Mouse (Mus musculus) neural tube, embryonic 12.5 days (tissue): Measurements from ENCODE around the gene Tspan18. TPM values are rescaled to one million over a fixed set of nuclear protein-coding genes. Genes with fewer than 3 reads are reported as not detected.
A peak's percentile ranks its signal among the peaks of the same experiment; 100 is the strongest.

Experiments
- ATAC-seq: fragments of 200-750 bp; cut with Nextera tagmentation; 2 replicates; pipeline ENCODE4 v1.8.0; 2017; ENCODE audit warnings: low read depth, mild to moderate bottlenecking, moderate TSS enrichment, moderate library complexity; ENCODE audit not compliant: low FRiP score
- H3K27ac ChIP-seq: fragments of 300-500 bp; sonication (generic); 2 replicates; pipeline ENCODE4 v1.5.1; 2016
- H3K27me3 ChIP-seq: fragments of 300-500 bp; sonication (generic); replicated peaks from 2 replicates; pipeline ENCODE4 v1.6.1; 2016; ENCODE audit warnings: mild to moderate bottlenecking
- H3K36me3 ChIP-seq: fragments of 300-500 bp; sonication (generic); 2 replicates; pipeline ENCODE4 v1.6.1; 2016; ENCODE audit warnings: mild to moderate bottlenecking
- H3K4me1 ChIP-seq: fragments of 300-500 bp; sonication (generic); 2 replicates; pipeline ENCODE4 v1.6.1; 2016
- H3K4me2 ChIP-seq: fragments of 300-500 bp; sonication (generic); replicated peaks from 2 replicates; pipeline ENCODE4 v1.6.1; 2016; ENCODE audit warnings: mild to moderate bottlenecking
- H3K4me3 ChIP-seq: fragments of 300-500 bp; sonication (generic); 2 replicates; pipeline ENCODE4 v1.5.1; 2016
- H3K9ac ChIP-seq: fragments of 300-500 bp; sonication (generic); 2 replicates; pipeline ENCODE4 v1.6.1; 2016; ENCODE audit warnings: mild to moderate bottlenecking
- H3K9me3 ChIP-seq: fragments of 300-500 bp; sonication (generic); 2 replicates; pipeline ENCODE4 v1.6.1; 2016; ENCODE audit warnings: mild to moderate bottlenecking
- WGBS: fragments of 180-500 bp; shearing (Covaris S2); methylation state at CpG from one replicate; pipeline ENCODE4 v1.1.7; 2016; 5-methylcytosine and 5-hydroxymethylcytosine counted together
- polyA plus RNA-seq: library from polyadenylated mRNA; unstranded; fragments of >200 nt; fragmentation: Nextera tagmentation; extraction: Ambion mirVana; gene quantifications from 2 replicates; pipeline ENCODE4 v1.2.1, GENCODE M21; 2016

Gene Tspan18
- polyA plus RNA-seq, 1 experiment from 2014 or later, result 53.9 TPM

DNA sequence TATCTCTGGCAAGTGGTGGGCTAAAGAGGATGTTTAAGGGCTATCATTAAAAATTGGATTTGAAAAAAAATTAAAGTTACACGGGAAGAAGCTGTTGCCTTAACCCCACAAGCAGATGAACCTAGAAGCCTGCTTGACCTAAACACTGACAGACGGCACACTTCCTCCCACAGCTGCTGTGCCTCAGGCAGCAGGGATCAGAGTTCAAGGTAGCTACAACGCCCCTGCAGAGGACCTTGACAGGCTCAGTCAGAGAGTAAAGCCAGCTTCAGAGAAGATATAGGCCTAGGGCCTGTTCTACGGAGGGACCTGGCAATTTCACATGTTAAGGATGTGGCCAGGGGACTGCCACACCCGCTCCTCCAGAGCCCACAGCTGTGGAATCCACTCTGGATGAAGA, 161.8 kb downstream of the Tspan18 start:
- H3K36me3 ChIP-seq, result no peaks in the 10 kb centered on the region
- no peak overlapping the region for H3K9ac ChIP-seq
- no peak overlapping the region for H3K4me3 ChIP-seq
- peaks cover 51% of the 10 kb centered on the region for H3K4me1 ChIP-seq
- WGBS, result 53% methylated on average over 5 of the region's 5 CpGs
- H3K27ac ChIP-seq, result no peak overlapping the region
- no peaks in the 10 kb centered on the region for H3K9me3 ChIP-seq
- H3K4me2 ChIP-seq, result no peak overlapping the region
- no peaks in the 10 kb centered on the region for H3K27me3 ChIP-seq
- no peak for ATAC-seq

DNA sequence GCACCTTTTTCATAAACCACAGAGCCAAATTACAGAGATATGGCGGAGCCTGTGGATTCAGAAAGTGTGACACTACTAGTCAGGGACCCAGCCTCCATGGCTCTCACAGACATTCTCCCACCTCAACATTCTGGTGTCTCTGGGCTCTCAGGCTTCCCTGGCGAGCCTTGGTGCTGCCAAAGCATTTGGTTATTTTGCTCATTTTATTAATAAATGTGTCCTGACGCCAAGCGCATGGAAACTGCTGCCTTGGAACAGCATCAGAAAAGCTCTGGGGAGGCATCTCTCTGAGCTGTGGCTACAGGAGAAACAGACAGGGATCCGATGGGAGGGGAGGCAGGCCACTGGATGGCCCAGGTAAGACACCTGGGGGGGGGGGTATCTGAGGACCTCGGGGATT, 162.4 kb downstream of the Tspan18 start:
- ATAC-seq, result no peak
- Histone ChIP-seq H3K4me3 (no peak overlapping the region), H3K4me2 (no peak overlapping the region), H3K4me1 (peaks cover 46% of the 10 kb centered on the region), H3K9me3 (no peaks in the 10 kb centered on the region), H3K27me3 (no peaks in the 10 kb centered on the region), H3K9ac (no peak overlapping the region), H3K27ac (no peak overlapping the region), H3K36me3 (no peaks in the 10 kb centered on the region)
- 86% methylated on average over 6 of the region's 6 CpGs for WGBS

DNA sequence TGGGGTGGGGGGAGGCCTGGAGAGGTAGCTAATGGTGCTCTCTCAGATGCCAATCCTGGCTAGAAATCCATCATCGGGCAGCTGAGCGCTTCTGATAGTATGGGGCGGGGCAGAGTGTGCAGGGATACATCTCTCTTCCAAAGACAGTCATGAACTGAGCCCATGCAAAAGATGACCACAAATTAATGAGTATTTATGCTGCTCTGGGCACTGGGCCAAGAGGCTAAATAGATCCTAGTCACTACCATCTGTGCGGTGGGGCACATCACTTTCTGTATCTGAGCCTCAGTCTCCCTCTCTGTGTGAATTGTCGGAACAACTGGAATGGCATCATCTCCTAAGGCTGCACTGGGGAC, 163.5 kb downstream of the Tspan18 start:
- H3K9ac ChIP-seq, result no peak overlapping the region
- no peak overlapping the region for H3K4me3 ChIP-seq
- 69% methylated on average over 5 of the region's 5 CpGs for WGBS
- 0 out of 2 replicates have a peak, but pooled peaks have one; percentile 5 for ATAC-seq
- H3K36me3 ChIP-seq, result no peaks in the 10 kb centered on the region
- no peak overlapping the region for H3K27ac ChIP-seq
- no peak overlapping the region for H3K4me2 ChIP-seq
- no peaks in the 10 kb centered on the region for H3K9me3 ChIP-seq
- H3K4me1 ChIP-seq, result peaks cover 36% of the 10 kb centered on the region
- H3K27me3 ChIP-seq, result no peaks in the 10 kb centered on the region

DNA sequence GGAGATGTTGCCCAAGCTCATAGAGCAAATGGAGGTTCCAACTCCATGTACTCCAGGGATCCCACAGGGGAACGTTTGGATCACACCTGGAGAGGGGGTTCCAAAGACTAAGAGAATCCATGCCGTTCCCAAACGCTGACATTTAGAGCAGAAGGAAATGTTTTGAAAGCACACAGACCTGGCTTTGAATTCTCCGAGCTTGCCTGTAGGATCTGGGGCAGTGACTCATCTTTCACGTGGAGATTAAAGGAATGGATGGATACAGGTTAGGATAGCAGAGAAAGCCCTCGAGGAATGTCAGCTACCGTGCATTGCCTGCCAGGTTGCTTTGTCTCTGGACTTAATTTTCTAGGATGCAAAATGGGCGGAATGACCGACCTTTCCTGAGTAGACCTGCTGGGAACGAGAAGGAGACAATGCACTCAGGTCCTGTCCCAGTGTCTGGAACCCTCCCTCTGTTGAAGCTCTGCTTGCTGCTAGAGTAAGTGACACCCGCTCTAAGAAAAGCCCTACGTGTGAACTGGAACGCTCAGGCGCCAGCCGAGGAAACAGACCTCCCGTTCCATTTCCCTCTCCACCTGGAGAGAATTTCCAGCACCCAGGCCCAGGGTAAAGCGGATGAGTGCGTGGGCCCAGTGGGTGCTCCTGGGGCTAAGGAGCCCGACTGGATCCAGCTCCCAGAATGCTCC, 164.0 kb downstream of the Tspan18 start:
- 74% methylated on average over 19 of the region's 19 CpGs for WGBS
- ATAC-seq, result no peak
- H3K4me1 ChIP-seq, result peaks cover 31% of the 10 kb centered on the region

GRCm38 (mm10) chr2:93166734-93167406, 167.4 kb downstream of the Tspan18 start:
- ATAC-seq, result 0 out of 2 replicates have a peak, but pooled peaks have one; percentile 15
- H3K27ac ChIP-seq, result no peak overlapping the region

More for the DNA sequence above, 164.0 kb downstream of the Tspan18 start:
- no peaks in the 10 kb centered on the region for H3K9me3 ChIP-seq
- H3K36me3 ChIP-seq, result no peaks in the 10 kb centered on the region
- no peaks in the 10 kb centered on the region for H3K27me3 ChIP-seq
- no peak overlapping the region for H3K4me3 ChIP-seq
- no peak overlapping the region for H3K4me2 ChIP-seq
- no peak overlapping the region for H3K27ac ChIP-seq
- no peak overlapping the region for H3K9ac ChIP-seq

GRCm38 (mm10) chr2:93166295-93166694, 168.0 kb downstream of the Tspan18 start:
- H3K9ac ChIP-seq, result no peak overlapping the region
- ATAC-seq, result no peak
- no peaks in the 10 kb centered on the region for H3K27me3 ChIP-seq
- H3K4me1 ChIP-seq, result peaks cover 11% of the 10 kb centered on the region
- no peak overlapping the region for H3K27ac ChIP-seq
- H3K36me3 ChIP-seq, result no peaks in the 10 kb centered on the region
- no peak overlapping the region for H3K4me3 ChIP-seq
- H3K9me3 ChIP-seq, result no peaks in the 10 kb centered on the region
- no peak overlapping the region for H3K4me2 ChIP-seq
- 84% methylated on average over 6 of the region's 6 CpGs for WGBS

More at GRCm38 (mm10) chr2:93166734-93167406, 167.4 kb downstream of the Tspan18 start:
- H3K36me3 ChIP-seq, result no peaks in the 10 kb centered on the region
- H3K27me3 ChIP-seq, result no peaks in the 10 kb centered on the region
- 84% methylated on average over 14 of the region's 14 CpGs for WGBS
- no peak overlapping the region for H3K4me3 ChIP-seq
- H3K9ac ChIP-seq, result no peak overlapping the region
- H3K9me3 ChIP-seq, result no peaks in the 10 kb centered on the region
- H3K4me2 ChIP-seq, result no peak overlapping the region
- peaks cover 11% of the 10 kb centered on the region for H3K4me1 ChIP-seq

DNA sequence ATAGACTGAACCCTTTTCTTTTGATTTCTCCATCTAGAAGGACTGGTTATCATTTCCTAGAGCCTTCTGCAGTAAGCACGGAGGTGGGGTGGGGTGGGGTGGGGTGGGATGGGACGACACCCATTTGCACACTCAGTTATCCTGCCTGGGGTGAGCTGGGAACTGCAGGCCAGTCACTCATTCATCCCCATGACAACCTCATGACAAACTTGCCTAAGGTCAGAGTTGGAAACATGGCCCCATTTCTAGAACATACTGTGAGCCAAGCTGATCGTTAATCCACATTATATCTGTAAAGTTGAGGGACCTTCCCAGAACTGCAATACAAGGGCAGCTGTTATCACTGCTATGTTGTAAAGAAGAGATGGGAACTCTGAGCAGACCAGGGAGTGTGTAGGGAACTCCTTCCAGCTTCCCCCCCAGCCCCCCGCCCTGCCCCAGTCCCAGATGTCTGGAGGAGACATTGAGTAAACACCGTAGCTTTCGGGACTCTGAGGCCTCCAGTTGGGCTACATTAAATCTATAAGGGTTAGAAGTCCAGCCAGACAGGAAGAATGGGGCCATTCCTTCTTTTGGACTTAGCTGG, 170.5 kb downstream of the Tspan18 start:
- no peak overlapping the region for H3K4me3 ChIP-seq
- H3K9ac ChIP-seq, result no peak overlapping the region
- no peaks in the 10 kb centered on the region for H3K36me3 ChIP-seq
- no peaks in the 10 kb centered on the region for H3K9me3 ChIP-seq
- 83% methylated on average over 6 of the region's 6 CpGs for WGBS
- H3K27ac ChIP-seq, result no peak overlapping the region
- H3K27me3 ChIP-seq, result no peaks in the 10 kb centered on the region
- ATAC-seq, result no peak
- no peaks in the 10 kb centered on the region for H3K4me1 ChIP-seq
- no peak overlapping the region for H3K4me2 ChIP-seq

GRCm38 (mm10) chr2:93163317-93163716, 171.0 kb downstream of the Tspan18 start:
- 35% methylated on average over 2 of the region's 2 CpGs for WGBS
- H3K9me3 ChIP-seq, result no peaks in the 10 kb centered on the region

DNA sequence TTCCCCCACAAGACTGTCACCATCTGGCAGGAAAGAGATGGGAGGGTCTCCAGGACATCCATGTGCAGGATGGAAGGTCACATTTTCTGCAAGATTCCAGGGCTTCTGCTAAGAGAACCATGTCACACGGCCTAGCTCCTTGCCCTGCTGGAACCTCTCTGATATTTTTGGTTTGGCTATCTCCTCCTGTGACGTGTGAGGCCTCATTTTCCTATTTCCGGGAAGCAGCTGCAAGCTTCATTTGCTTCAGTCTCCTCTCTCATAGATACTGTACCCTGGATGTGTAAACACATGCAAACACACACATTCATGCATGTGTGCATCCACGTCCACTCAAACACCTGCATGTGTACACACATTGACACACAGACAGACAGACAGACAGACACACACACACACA, 171.5 kb downstream of the Tspan18 start:
- Histone ChIP-seq H3K4me1 (no peaks in the 10 kb centered on the region), H3K9me3 (no peaks in the 10 kb centered on the region), H3K9ac (no peak overlapping the region), H3K27ac (no peak overlapping the region), H3K36me3 (no peaks in the 10 kb centered on the region), H3K4me3 (no peak overlapping the region), H3K27me3 (no peaks in the 10 kb centered on the region), H3K4me2 (no peak overlapping the region)
- ATAC-seq, result no peak
- WGBS, result 80% methylated on average over 4 of the region's 4 CpGs

More at GRCm38 (mm10) chr2:93163317-93163716, 171.0 kb downstream of the Tspan18 start:
- Histone ChIP-seq H3K27me3 (no peaks in the 10 kb centered on the region), H3K4me1 (no peaks in the 10 kb centered on the region), H3K27ac (no peak overlapping the region), H3K9ac (no peak overlapping the region), H3K4me2 (no peak overlapping the region), H3K36me3 (no peaks in the 10 kb centered on the region), H3K4me3 (no peak overlapping the region)
- ATAC-seq, result no peak

DNA sequence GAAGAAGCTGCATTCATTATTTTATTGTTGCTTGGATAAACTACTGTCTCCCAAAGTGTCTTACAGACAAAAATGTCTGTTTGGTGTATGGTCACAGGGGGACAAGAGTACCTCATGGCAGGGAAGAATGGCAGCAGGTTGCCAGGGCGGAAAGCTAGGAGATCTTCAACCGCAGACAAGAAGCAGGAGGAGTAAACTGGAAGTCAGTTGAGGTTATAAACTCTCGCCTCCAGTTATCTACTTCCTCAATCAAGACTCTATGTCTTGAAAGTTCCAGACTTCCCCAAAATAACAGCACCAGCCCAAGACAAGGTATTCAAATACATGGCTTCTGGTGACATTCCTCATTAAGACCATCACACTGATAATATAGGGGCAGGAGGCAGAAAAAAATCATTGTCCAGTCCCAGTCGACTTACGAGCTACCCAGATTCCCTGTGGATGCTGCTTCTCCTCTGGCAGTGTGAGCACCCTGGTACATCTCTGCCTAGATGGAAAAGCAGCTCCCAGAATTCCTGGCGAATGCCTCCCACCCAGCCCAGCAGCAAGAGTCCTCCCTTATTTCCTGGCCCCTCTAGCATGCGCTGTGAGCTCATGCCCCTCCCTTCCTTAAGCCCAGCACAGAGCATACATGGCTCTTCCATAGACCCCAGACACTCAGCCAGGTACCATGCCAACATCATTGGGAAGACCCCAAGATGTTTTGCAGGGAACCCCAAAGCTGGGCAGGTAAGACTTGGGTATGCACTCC, 172.2 kb downstream of the Tspan18 start:
- Histone ChIP-seq H3K4me2 (no peak overlapping the region), H3K27me3 (no peaks in the 10 kb centered on the region), H3K36me3 (no peaks in the 10 kb centered on the region), H3K9me3 (no peaks in the 10 kb centered on the region), H3K9ac (no peak overlapping the region), H3K27ac (no peak overlapping the region), H3K4me3 (no peak overlapping the region), H3K4me1 (no peaks in the 10 kb centered on the region)
- no peak for ATAC-seq
- WGBS, result 87% methylated on average over 7 of the region's 7 CpGs

DNA sequence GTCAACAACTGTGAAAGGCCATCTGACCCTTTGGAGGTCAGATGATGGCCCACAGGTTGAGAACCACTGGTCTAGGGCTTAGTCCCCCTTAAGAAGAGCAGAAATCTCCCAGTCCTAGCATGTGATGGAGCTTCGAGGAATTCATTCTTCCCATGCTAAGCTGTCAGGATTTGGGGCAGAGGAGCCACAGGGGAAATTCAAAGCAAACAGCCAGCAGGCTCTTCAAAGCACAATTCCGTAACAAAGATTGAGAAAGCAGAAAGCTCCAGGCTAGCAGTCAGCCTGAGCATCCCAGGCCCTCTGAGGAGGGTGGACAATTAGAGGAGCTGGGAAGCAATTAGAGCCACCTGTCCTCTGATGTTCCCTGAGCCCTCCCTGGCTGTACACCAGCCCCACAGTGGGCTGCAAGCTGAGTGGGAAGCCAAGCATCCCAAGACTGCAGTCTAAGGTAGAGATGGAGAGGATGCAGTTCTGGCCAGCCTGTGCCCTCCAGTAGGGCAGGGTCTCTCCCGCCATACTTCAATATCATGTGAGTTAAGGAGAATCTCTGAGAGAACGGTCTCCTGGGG, 173.8 kb downstream of the Tspan18 start:
- H3K36me3 ChIP-seq, result no peaks in the 10 kb centered on the region
- H3K4me3 ChIP-seq, result no peak overlapping the region
- no peak for ATAC-seq
- no peaks in the 10 kb centered on the region for H3K9me3 ChIP-seq
- 76% methylated on average over 4 of the region's 4 CpGs for WGBS
- no peak overlapping the region for H3K9ac ChIP-seq
- no peaks in the 10 kb centered on the region for H3K27me3 ChIP-seq
- H3K4me2 ChIP-seq, result no peak overlapping the region
- H3K4me1 ChIP-seq, result no peaks in the 10 kb centered on the region
- no peak overlapping the region for H3K27ac ChIP-seq
